Mouse (Mus musculus): ENCODE measurements at regions not wholly inside any gene's neighbourhood (a gene's known extent, or its start where the extent isn't known, plus 50 kb on each side); places are given as distances from the start of the nearest gene placed in this dataset.

GRCm38 (mm10) chr2:115460028-115460881 lies 121.3 kb upstream of the BC052040 start:
- no peak for DNase-seq

- no peak for DNase-seq
Measured at GRCm38 (mm10) chr2:115460882-115461151, 120.7 kb upstream of the BC052040 start.

- DNase-seq: no peak
Measured at GRCm38 (mm10) chr2:115466170-115466569, 115.3 kb upstream of the BC052040 start.

GRCm38 (mm10) chr2:115467107-115467745 lies 114.3 kb upstream of the BC052040 start:
- DNase-seq: no peak

GRCm38 (mm10) chr2:115467936-115468335 lies 113.6 kb upstream of the BC052040 start:
- no peak for DNase-seq

- no peak for DNase-seq
Measured at GRCm38 (mm10) chr2:115468471-115468909, 113.0 kb upstream of the BC052040 start.

GRCm38 (mm10) chr2:115469165-115469821 lies 112.2 kb upstream of the BC052040 start:
- DNase-seq: no peak

- DNase-seq: no peak
Measured at GRCm38 (mm10) chr2:115472393-115472792, 109.1 kb upstream of the BC052040 start.

- DNase-seq: no peak
Measured at GRCm38 (mm10) chr2:115483418-115484288, 97.9 kb upstream of the BC052040 start.

- DNase-seq: no peak
Measured at GRCm38 (mm10) chr2:115488465-115488864, 93.1 kb upstream of the BC052040 start.

- no peak for DNase-seq
Measured at GRCm38 (mm10) chr2:115493020-115493419, 88.5 kb upstream of the BC052040 start.

GRCm38 (mm10) chr2:115499904-115500303 lies 81.6 kb upstream of the BC052040 start:
- DNase-seq: no peak

- DNase-seq: no peak
Measured at GRCm38 (mm10) chr2:115509527-115509926, 72.0 kb upstream of the BC052040 start.

GRCm38 (mm10) chr2:115511146-115511545 lies 70.4 kb upstream of the BC052040 start:
- DNase-seq: no peak

- no peak for DNase-seq
Measured at GRCm38 (mm10) chr2:115511612-115512525, 69.6 kb upstream of the BC052040 start.

GRCm38 (mm10) chr2:115512891-115513290 lies 68.6 kb upstream of the BC052040 start:
- DNase-seq: no peak

GRCm38 (mm10) chr2:115513774-115514231 lies 67.7 kb upstream of the BC052040 start:
- peak; percentile 30 for DNase-seq

GRCm38 (mm10) chr2:115514831-115515428 lies 66.6 kb upstream of the BC052040 start:
- DNase-seq: no peak

GRCm38 (mm10) chr2:115515470-115515869 lies 66.0 kb upstream of the BC052040 start:
- no peak for DNase-seq

- no peak for DNase-seq
Measured at GRCm38 (mm10) chr2:115516824-115517223, 64.7 kb upstream of the BC052040 start.

- DNase-seq: no peak
Measured at GRCm38 (mm10) chr2:115519974-115520373, 61.5 kb upstream of the BC052040 start.

Measured in right cerebral cortex, postnatal 4 days (tissue).